Mouse (Mus musculus): Measurements from ENCODE around the gene Trank1. TPM values are rescaled to one million over a fixed set of nuclear protein-coding genes. Genes with fewer than 3 reads are reported as not detected.

The Trank1 gene
- total RNA-seq, 2 experiments from 2014 or later, result not detected

- no peak for ATAC-seq (replicated peaks; ENCODE audit: low FRiP score, poor library complexity, severe bottlenecking)
These were observed 96.9 kb downstream of the Trank1 start for GRCm38 (mm10) chr9:111408427-111408826.

GRCm38 (mm10) chr9:111412471-111413160 lies 101.1 kb downstream of the Trank1 start:
- no peak for ATAC-seq (replicated peaks; ENCODE audit: low FRiP score, poor library complexity, severe bottlenecking)

- no peak for ATAC-seq (replicated peaks; ENCODE audit: low FRiP score, poor library complexity, severe bottlenecking)
These were observed 110.3 kb downstream of the Trank1 start for GRCm38 (mm10) chr9:111421862-111422261.

- no peak for ATAC-seq (replicated peaks; ENCODE audit: low FRiP score, poor library complexity, severe bottlenecking)
These were observed 111.0 kb downstream of the Trank1 start for GRCm38 (mm10) chr9:111422567-111422966.

GRCm38 (mm10) chr9:111425113-111425512 lies 113.6 kb downstream of the Trank1 start:
- ATAC-seq (replicated peaks; ENCODE audit: low FRiP score, poor library complexity, severe bottlenecking), result no peak

GRCm38 (mm10) chr9:111425952-111426351 lies 114.4 kb downstream of the Trank1 start:
- no peak for ATAC-seq (replicated peaks; ENCODE audit: low FRiP score, poor library complexity, severe bottlenecking)

- no peak for ATAC-seq (replicated peaks; ENCODE audit: low FRiP score, poor library complexity, severe bottlenecking)
These were observed 116.5 kb downstream of the Trank1 start for GRCm38 (mm10) chr9:111427891-111428555.

- ATAC-seq (replicated peaks; ENCODE audit: low FRiP score, poor library complexity, severe bottlenecking), result no peak
These were observed 117.3 kb downstream of the Trank1 start for GRCm38 (mm10) chr9:111428698-111429362.

GRCm38 (mm10) chr9:111429363-111429750 lies 117.8 kb downstream of the Trank1 start:
- no peak for ATAC-seq (replicated peaks; ENCODE audit: low FRiP score, poor library complexity, severe bottlenecking)

GRCm38 (mm10) chr9:111435429-111435828 lies 123.9 kb downstream of the Trank1 start:
- ATAC-seq (replicated peaks; ENCODE audit: low FRiP score, poor library complexity, severe bottlenecking), result no peak

- no peak for ATAC-seq (replicated peaks; ENCODE audit: low FRiP score, poor library complexity, severe bottlenecking)
These were observed 127.6 kb downstream of the Trank1 start, which contains the start of gene Dclk3 for GRCm38 (mm10) chr9:111438904-111439835. TSS of gene Dclk3 (plus strand) at chr9:111439081.

GRCm38 (mm10) chr9:111439836-111440201 lies 128.3 kb downstream of the Trank1 start:
- ATAC-seq (replicated peaks; ENCODE audit: low FRiP score, poor library complexity, severe bottlenecking), result no peak

GRCm38 (mm10) chr9:111440446-111440845 lies 128.9 kb downstream of the Trank1 start:
- ATAC-seq (replicated peaks; ENCODE audit: low FRiP score, poor library complexity, severe bottlenecking), result no peak

- no peak for ATAC-seq (replicated peaks; ENCODE audit: low FRiP score, poor library complexity, severe bottlenecking)
These were observed 129.6 kb downstream of the Trank1 start for GRCm38 (mm10) chr9:111441151-111441550.

Other genes starting within 250 kb of the Trank1 start
- gene Lrrfip2, start 194.1 kb upstream of the Trank1 start, total RNA-seq (2015; ENCODE audit: low replicate concordance), result 8.4 and 37.8 TPM in 2 replicates
- gene Lrrfip2, start 194.1 kb upstream of the Trank1 start, total RNA-seq (2017; ENCODE audit: low replicate concordance), result 57.0 and 75.1 TPM in 2 replicates
- gene Mlh1, start 39.9 kb upstream of the Trank1 start, total RNA-seq (2015; ENCODE audit: low replicate concordance), result 33.1 and 36.0 TPM in 2 replicates
- gene Mlh1, start 39.9 kb upstream of the Trank1 start, total RNA-seq (2017; ENCODE audit: low replicate concordance), result 31.2 and 35.4 TPM in 2 replicates
- 23.5 and 26.3 TPM in 2 replicates for gene Epm2aip1, start 39.8 kb upstream of the Trank1 start, total RNA-seq (2015; ENCODE audit: low replicate concordance)
- gene Epm2aip1, start 39.8 kb upstream of the Trank1 start, total RNA-seq (2017; ENCODE audit: low replicate concordance), result 16.9 and 21.7 TPM in 2 replicates
- gene Dclk3, start 127.3 kb downstream of the Trank1 start, total RNA-seq (2015; ENCODE audit: low replicate concordance), result not detected in 2 replicates
- not detected in 2 replicates for gene Dclk3, start 127.3 kb downstream of the Trank1 start, total RNA-seq (2017; ENCODE audit: low replicate concordance)